Mouse (Mus musculus) heart, adult 2 months (tissue): ENCODE measurements around the gene Arfgef3.

Source experiments
- CTCF ChIP-seq: fragments of 200-600 bp; IDR thresholded peaks from 2 replicates; pipeline ENCODE4 v1.8.1; 2022; ENCODE audit warnings: antibody characterized with exemption, mild to moderate bottlenecking, moderate library complexity
- EP300 ChIP-seq: fragments of 200-500 bp; IDR thresholded peaks from 2 replicates; pipeline ENCODE4 v1.6.1; 2011; ENCODE audit warnings: low read depth, low read length, control low read depth; ENCODE audit not compliant: insufficient read depth
- POLR2A ChIP-seq: fragments of 200-500 bp; IDR thresholded peaks from 2 replicates; pipeline ENCODE4 v1.6.1; 2011; ENCODE audit warnings: mild to moderate bottlenecking, low read depth, low read length, control low read depth; ENCODE audit not compliant: insufficient read depth

- TF ChIP-seq CTCF (no peak), POLR2A (no peak), EP300 (no peak)
Observed at GRCm38 (mm10) chr10:18660998-18661397, 82.8 kb downstream of the Arfgef3 start.
